Mouse (Mus musculus) left cerebral cortex, adult 2 months (tissue): ENCODE data around the gene Rgs19. TPM values are rescaled to one million over a fixed set of nuclear protein-coding genes. Genes with fewer than 3 reads are reported as not detected.

ENCODE experiments used
- DNase-seq, 2 experiments: peaks; one replicate each; pipeline ENCODE4 v3.0.0; 2021 to 2022; ENCODE audit warnings: low spot score in 2 of 2, mixed read lengths in 1 of 2; ENCODE audit errors: extremely low spot score in 1 of 2
- H3K27ac ChIP-seq: fragments of 200-600 bp; 2 replicates; pipeline ENCODE4 v1.8.1; 2022
- H3K4me3 ChIP-seq: fragments of 200-600 bp; 2 replicates; pipeline ENCODE4 v1.8.1; 2022
- CTCF ChIP-seq: fragments of 200-600 bp; IDR thresholded peaks from 2 replicates; pipeline ENCODE4 v1.8.1; 2022; ENCODE audit warnings: antibody characterized with exemption, mild to moderate bottlenecking, moderate library complexity
- intact Hi-C: fragments of 180-260 bp; cut with DNase I; formaldehyde crosslinking; loops from one replicate; pipeline ENCODE4 v1.15.1; 2025
- total RNA-seq, 2 experiments: library from RNA; stranded (reverse); gene quantifications; 2 replicates each; pipeline ENCODE4 v1.2.3; 2021

Gene Rgs19
- total RNA-seq, 2 experiments from 2014 or later: 30.6 to 33.2 TPM

DNA sequence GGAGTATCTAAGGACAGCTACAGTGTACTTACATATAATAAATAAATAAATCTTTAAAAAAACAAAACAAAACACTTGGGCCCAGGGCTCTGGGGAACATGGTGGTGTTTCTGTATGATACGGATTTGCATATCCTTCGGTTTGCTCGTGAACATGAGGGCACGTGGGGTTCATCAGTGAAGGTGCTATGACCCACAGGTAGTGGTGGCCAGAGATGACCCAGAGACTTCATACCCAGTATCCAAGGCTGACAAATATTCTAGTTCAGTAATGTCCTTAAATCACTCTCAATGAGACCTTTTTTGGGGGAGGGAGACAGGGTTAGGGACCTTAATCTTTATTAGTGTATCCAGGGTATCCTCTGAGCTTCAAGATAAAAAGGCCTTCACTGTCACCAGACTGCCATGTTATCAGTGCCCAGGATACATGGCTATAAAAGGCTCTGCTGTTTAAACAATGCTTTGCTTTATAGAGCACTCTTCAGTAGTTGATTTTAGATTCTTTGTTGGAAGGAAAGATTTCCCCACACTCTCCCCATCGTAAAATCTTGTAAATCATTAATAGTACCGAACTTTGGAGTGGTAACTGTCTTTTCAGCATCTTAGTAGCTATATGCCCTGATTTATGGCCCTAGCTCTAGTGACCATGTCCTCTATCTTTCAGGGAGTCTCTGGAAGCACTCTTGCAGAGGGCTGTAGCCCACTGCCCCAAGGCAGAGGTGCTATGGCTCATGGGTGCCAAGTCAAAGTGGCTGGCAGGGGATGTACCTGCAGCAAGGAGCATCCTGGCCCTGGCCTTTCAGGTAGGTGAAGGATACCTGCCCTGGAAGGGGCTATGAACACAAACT, 46.9 kb downstream of the Rgs19 start:
- Histone ChIP-seq H3K27ac (no peak overlapping the region), H3K4me3 (no peak overlapping the region)
- intact Hi-C loops: no loop called here
- DNase-seq: no peak
- TF ChIP-seq CTCF: no peak

- TF ChIP-seq CTCF: no peak
- Histone ChIP-seq H3K27ac (no peak overlapping the region), H3K4me3 (no peak overlapping the region)
- DNase-seq: no peak
- intact Hi-C loops: no loop called here
Measured at GRCm38 (mm10) chr2:181645666-181646065, 48.1 kb downstream of the Rgs19 start.

- H3K27ac ChIP-seq: no peak overlapping the region
- peak; percentile 69 for TF ChIP-seq CTCF
- no peak overlapping the region for H3K4me3 ChIP-seq
- intact Hi-C loops: no loop called here
- DNase-seq: no peak
Measured at GRCm38 (mm10) chr2:181644361-181644760, 49.4 kb downstream of the Rgs19 start.

Other genes with a start within 250 kb of the Rgs19 start
- 10 to 100 TPM; 12.0 to 13.7 TPM for gene Zbtb46, start 234.6 kb downstream of the Rgs19 start, total RNA-seq
- not detected for gene Abhd16b, start 200.8 kb downstream of the Rgs19 start, total RNA-seq
- 10 to 100 TPM; 73.2 to 76.3 TPM for gene Tpd52l2, start 196.8 kb downstream of the Rgs19 start, total RNA-seq
- 100 to 1,000 TPM; 288 to 300 TPM for gene Dnajc5, start 173.5 kb downstream of the Rgs19 start, total RNA-seq
- gene Uckl1, start 109.1 kb downstream of the Rgs19 start, total RNA-seq: 10 to 100 TPM; 57.7 to 71.1 TPM
- 10 to 100 TPM; 54.4 to 57.4 TPM for gene Prpf6, start 102.1 kb downstream of the Rgs19 start, total RNA-seq
- gene Zfp512b, start 101.2 kb downstream of the Rgs19 start, total RNA-seq: 10 to 100 TPM; 83.1 to 93.8 TPM
- 10 to 100 TPM; 21.5 to 22.0 TPM for gene Samd10, start 94.8 kb downstream of the Rgs19 start, total RNA-seq
- gene Gm29797, start 36.9 kb downstream of the Rgs19 start, total RNA-seq: 1 to 10 TPM in 1 of 2 experiments, under 1 TPM in 1; 0.48 to 1.3 TPM
- 10 to 100 TPM; 10.9 to 11.2 TPM for gene Sox18, start 22.3 kb downstream of the Rgs19 start, total RNA-seq
- gene Tcea2, start 13.7 kb downstream of the Rgs19 start, total RNA-seq: 10 to 100 TPM; 65.7 to 78.1 TPM
- gene Lkaaear1, start 4.5 kb upstream of the Rgs19 start, total RNA-seq: not detected
- 10 to 100 TPM; 48.7 to 53.2 TPM for gene Oprl1, start 21.0 kb upstream of the Rgs19 start, total RNA-seq
- 10 to 100 TPM; 17.9 to 19.6 TPM for gene Myt1, start 69.4 kb upstream of the Rgs19 start, total RNA-seq
- 10 to 100 TPM; 79.1 to 90.6 TPM for gene Pcmtd2, start 143.9 kb upstream of the Rgs19 start, total RNA-seq
- gene Polr3k, start 170.4 kb upstream of the Rgs19 start, total RNA-seq: 10 to 100 TPM; 29.5 to 30.9 TPM